Mouse (Mus musculus): ENCODE measurements around the gene Rps18. TPM values are rescaled to one million over a fixed set of nuclear protein-coding genes. Genes with fewer than 3 reads are reported as not detected.

Gene Rps18
- total and polyA plus RNA-seq, 3 experiments, result 286 to 1,183 TPM; not detected in 1

DNA sequence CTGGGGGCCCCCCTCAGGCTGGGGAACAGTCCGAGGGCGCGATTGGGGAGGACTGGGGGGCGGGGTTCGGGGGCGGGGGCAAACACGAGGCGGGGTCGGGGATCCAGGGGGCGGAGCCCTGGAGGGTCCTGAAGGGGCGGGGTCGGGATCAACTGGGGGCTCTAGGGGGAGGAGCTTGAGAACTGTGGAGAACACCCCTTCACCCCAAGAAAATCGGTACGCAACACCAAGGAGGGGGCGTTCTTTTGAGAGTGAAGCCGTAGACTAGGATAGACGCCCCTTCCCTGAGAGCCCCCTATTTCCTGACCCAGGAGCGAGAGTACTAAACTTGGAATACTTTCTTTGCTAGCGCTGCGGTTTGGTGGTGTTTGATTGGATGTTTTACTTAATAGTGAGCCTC lies 39.5 kb downstream of the Rps18 start:
- Histone ChIP-seq H3K4me1 (ENCODE audit: control insufficient read depth in 1 of 2, insufficient read depth in 2 of 2, low read length in 2 of 2) (peaks cover 4 to 18% of the 10 kb centered on the region in 2 experiments; a peak in 3 of 4 replicates), H3K9ac (ENCODE audit: control insufficient read depth, low read depth, low read length, poor library complexity, severe bottlenecking) (peak overlapping the region; percentile 63), H3K36me3 (ENCODE audit: control insufficient read depth in 1 of 2, insufficient read depth in 2 of 2, low read length in 2 of 2) (peaks cover 0 to 12% of the 10 kb centered on the region in 2 experiments), H3K4me3 (ENCODE audit: control insufficient read depth in 1 of 2, insufficient read depth in 1 of 2, low read depth in 2 of 2, low read length in 2 of 2) (peak overlapping the region; percentile 69 to 82), H3K27ac (ENCODE audit: control insufficient read depth, low read depth, low read length) (no peak overlapping the region), H3K9me3 (replicated peaks; ENCODE audit: insufficient read depth, low read length) (no peaks in the 10 kb centered on the region), H3K79me2 (ENCODE audit: control insufficient read depth, insufficient read depth, low read length, poor library complexity) (peaks cover 22% of the 10 kb centered on the region), H3K27me3 (ENCODE audit: control insufficient read depth in 1 of 2, insufficient read depth in 2 of 2, low read length in 2 of 2) (no peaks in the 10 kb centered on the region)
- TF ChIP-seq MXI1 (IDR thresholded peaks at IDR 0.05; ENCODE audit: low read depth, low read length), result no peak
- no peak for TF ChIP-seq HCFC1 (IDR thresholded peaks at IDR 0.05; ENCODE audit: low read depth, low read length)
- TF ChIP-seq TAL1 (IDR thresholded peaks at IDR 0.05; ENCODE audit: low read length), result no peak
- TF ChIP-seq USF2 (IDR thresholded peaks at IDR 0.05; ENCODE audit: borderline replicate concordance in 1 of 2, insufficient read depth in 1 of 2, low read depth in 1 of 2, low read length in 2 of 2), result no peak
- no peak for TF ChIP-seq POLR2AphosphoS5 (IDR thresholded peaks at IDR 0.05; ENCODE audit: borderline replicate concordance, low read depth, low read length)
- no peak for TF ChIP-seq ZMIZ1 (IDR thresholded peaks at IDR 0.05; ENCODE audit: low read depth, low read length)
- no peak for TF ChIP-seq RCOR1 (IDR thresholded peaks at IDR 0.05; ENCODE audit: low read depth, low read length)
- no peak for TF ChIP-seq RAD21 (IDR thresholded peaks at IDR 0.05; ENCODE audit: low read depth, low read length)
- no peak for TF ChIP-seq KAT2A (conservative IDR thresholded peaks at IDR 0.05; ENCODE audit: low read depth, low read length)
- TF ChIP-seq ZNF384 (IDR thresholded peaks at IDR 0.05; ENCODE audit: low read depth, low read length), result no peak
- no peak for TF ChIP-seq EP300 (IDR thresholded peaks at IDR 0.05; ENCODE audit: low read depth in 1 of 2, low read length in 2 of 2)
- no peak for TF ChIP-seq NELFE (IDR thresholded peaks at IDR 0.05; ENCODE audit: low read depth, low read length)
- DNase-seq (ENCODE audit: low read depth, low spot score), result no peak

DNA sequence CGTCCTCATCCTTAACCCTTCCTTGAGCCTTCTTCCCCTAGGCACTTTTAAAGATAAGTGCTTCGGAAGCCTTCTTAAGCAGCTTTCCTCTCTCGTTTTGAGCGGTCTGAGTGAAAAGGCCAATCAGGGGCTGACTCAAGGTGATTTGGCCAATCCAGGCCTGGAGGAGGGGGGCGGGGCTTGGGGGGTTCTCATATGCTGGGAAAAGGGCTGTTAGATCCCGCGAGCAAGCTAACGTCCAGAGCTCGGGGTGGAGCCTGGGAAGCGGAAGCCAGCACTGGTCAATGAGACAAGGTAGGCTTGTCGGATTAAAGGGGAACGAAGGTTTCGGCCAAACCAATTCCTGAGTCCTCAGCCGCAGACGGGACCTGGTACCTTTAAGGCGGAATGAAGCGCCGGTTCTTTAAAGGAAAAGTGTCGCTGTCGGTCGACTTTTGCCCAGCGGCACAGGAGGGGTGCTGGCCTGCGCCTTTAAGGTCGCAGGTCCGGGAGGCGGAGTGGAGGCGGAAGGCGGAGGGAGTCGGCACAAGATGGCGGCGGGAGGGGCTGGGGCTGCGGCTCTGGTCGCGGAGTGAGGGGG lies 40.0 kb downstream of the Rps18 start, which contains the start of the genes Tapbp and Zbtb22:
Gene Tapbp, plus strand, starts transcription at position 229 of the 580 bp plus-strand sequence.
Gene Zbtb22, plus strand, starts transcription at position 234 of the 580 bp plus-strand sequence.
- Histone ChIP-seq H3K36me3 (ENCODE audit: control insufficient read depth in 1 of 2, insufficient read depth in 2 of 2, low read length in 2 of 2) (peaks cover 0 to 8% of the 10 kb centered on the region in 2 experiments), H3K4me1 (ENCODE audit: control insufficient read depth in 1 of 2, insufficient read depth in 2 of 2, low read length in 2 of 2) (peaks cover 4 to 14% of the 10 kb centered on the region in 2 experiments; a peak in 2 of 4 replicates), H3K4me3 (ENCODE audit: control insufficient read depth in 1 of 2, insufficient read depth in 1 of 2, low read depth in 2 of 2, low read length in 2 of 2) (peak within 1 kb of the TSS; percentile 69 to 82), H3K27me3 (ENCODE audit: control insufficient read depth in 1 of 2, insufficient read depth in 2 of 2, low read length in 2 of 2) (no peaks in the 10 kb centered on the region), H3K9ac (ENCODE audit: control insufficient read depth, low read depth, low read length, poor library complexity, severe bottlenecking) (peak within 1 kb of the TSS; percentile 63), H3K27ac (ENCODE audit: control insufficient read depth, low read depth, low read length) (peak within 1 kb of the TSS; percentile 41), H3K9me3 (replicated peaks; ENCODE audit: insufficient read depth, low read length) (no peaks in the 10 kb centered on the region), H3K79me2 (ENCODE audit: control insufficient read depth, insufficient read depth, low read length, poor library complexity) (peaks cover 23% of the 10 kb centered on the region)
- DNase-seq (ENCODE audit: low read depth, low spot score), result peak; percentile 99
- no peak for TF ChIP-seq TAL1 (IDR thresholded peaks at IDR 0.05; ENCODE audit: low read length)
- peak; percentile 91 for TF ChIP-seq ELF1 (IDR thresholded peaks at IDR 0.05; ENCODE audit: low read depth, low read length)
- no peak for TF ChIP-seq UBTF (IDR thresholded peaks at IDR 0.05; ENCODE audit: borderline replicate concordance, insufficient read depth, low read depth, low read length)
- no peak for TF ChIP-seq MAFK (IDR thresholded peaks at IDR 0.05; ENCODE audit: borderline replicate concordance, low read depth, low read length)
- no peak for TF ChIP-seq RAD21 (IDR thresholded peaks at IDR 0.05; ENCODE audit: low read depth, low read length)
- TF ChIP-seq ZKSCAN1 (IDR thresholded peaks at IDR 0.05; ENCODE audit: low read depth, low read length), result no peak
- no peak for TF ChIP-seq CTCF (IDR thresholded peaks at IDR 0.05 in 2 of 3, conservative IDR thresholded peaks at IDR 0.05 in 1 of 3; ENCODE audit: control insufficient read depth in 1 of 3, insufficient read depth in 1 of 3, low read depth in 2 of 3, low read length in 3 of 3, poor library complexity in 1 of 3, severe bottlenecking in 1 of 3)
- TF ChIP-seq TCF12 (IDR thresholded peaks at IDR 0.05; ENCODE audit: low read depth, low read length), result peak; percentile 45
- no peak for TF ChIP-seq ZC3H11A (IDR thresholded peaks at IDR 0.05; ENCODE audit: low read depth, low read length)
- peak; percentile 84 for TF ChIP-seq CHD2 (IDR thresholded peaks at IDR 0.05; ENCODE audit: low read length)
- peak; percentile 83 for TF ChIP-seq MXI1 (IDR thresholded peaks at IDR 0.05; ENCODE audit: low read depth, low read length)
- TF ChIP-seq GABPA (IDR thresholded peaks at IDR 0.05; ENCODE audit: low read depth, low read length), result no peak
- no peak for TF ChIP-seq MEF2A (IDR thresholded peaks at IDR 0.05; ENCODE audit: extremely low read depth, insufficient replicate concordance, low read depth, low read length, poor library complexity, severe bottlenecking)
- no peak for TF ChIP-seq JUND (IDR thresholded peaks at IDR 0.05; ENCODE audit: low read depth, low read length)
- 0 out of 2 replicates have a peak, but pooled peaks have one; percentile 10 for TF ChIP-seq BHLHE40 (IDR thresholded peaks at IDR 0.05; ENCODE audit: borderline replicate concordance, low read depth, low read length)
- TF ChIP-seq NELFE (IDR thresholded peaks at IDR 0.05; ENCODE audit: low read depth, low read length), result peak; percentile 40; the same call in 1 of the 2 replicates
- no peak for TF ChIP-seq POLR2AphosphoS5 (IDR thresholded peaks at IDR 0.05; ENCODE audit: borderline replicate concordance, low read depth, low read length)
- no peak for TF ChIP-seq MYC (IDR thresholded peaks at IDR 0.05; ENCODE audit: low read depth, low read length)
- TF ChIP-seq RCOR1 (IDR thresholded peaks at IDR 0.05; ENCODE audit: low read depth, low read length), result 0 out of 2 replicates have a peak, but pooled peaks have one; percentile 24
- no peak for TF ChIP-seq E2F4 (IDR thresholded peaks at IDR 0.05; ENCODE audit: borderline replicate concordance, low read depth, low read length)
- TF ChIP-seq POLR2AphosphoS2 (IDR thresholded peaks at IDR 0.05; ENCODE audit: low read length), result peak; percentile 90
- TF ChIP-seq ETS1 (IDR thresholded peaks at IDR 0.05; ENCODE audit: low read depth, low read length), result peak; percentile 53; the same call in 1 of the 2 replicates
- peak; percentile 92 for TF ChIP-seq HCFC1 (IDR thresholded peaks at IDR 0.05; ENCODE audit: low read depth, low read length)
- TF ChIP-seq KAT2A (conservative IDR thresholded peaks at IDR 0.05; ENCODE audit: low read depth, low read length), result no peak; the same call in 1 of the 2 replicates

Measured in MEL (cell line).